Mouse (Mus musculus) ZHBTc4 (cell line): ENCODE data around the gene Sf3b4.

Experiments used
- DNase-seq: peaks from one replicate; pipeline ENCODE4 v3.0.0-alpha.2; 2011; ENCODE audit warnings: low read depth, low spot score

Sf3b4 gene

GRCm38 (mm10) chr3:96219661-96220130 lies 47.6 kb downstream of the Sf3b4 start, which contains the start of the genes Bola1 and Hist2h2ab:
Bola1 (minus strand) TSS chr3:96219709.
Hist2h2ab (plus strand) TSS chr3:96219865.
- peak; percentile 84 for DNase-seq

- DNase-seq, result peak; percentile 75
Measured at GRCm38 (mm10) chr3:96220131-96220764, 48.1 kb downstream of the Sf3b4 start.

GRCm38 (mm10) chr3:96220765-96221639 lies 48.9 kb downstream of the Sf3b4 start, which contains the start of the genes Hist2h2ac and Hist2h2be:
Hist2h2ac (minus strand) TSS chr3:96220880.
Hist2h2be (plus strand) TSS chr3:96221119.
- peak; percentile 91 for DNase-seq

GRCm38 (mm10) chr3:96221640-96222038 lies 49.5 kb downstream of the Sf3b4 start:
- no peak for DNase-seq

- no peak for DNase-seq
Measured at GRCm38 (mm10) chr3:96222774-96223173, 50.6 kb downstream of the Sf3b4 start.

GRCm38 (mm10) chr3:96225421-96225820 lies 53.3 kb downstream of the Sf3b4 start:
- DNase-seq, result no peak
